Mouse (Mus musculus): ENCODE measurements around the gene Gap43. TPM values are rescaled to one million over a fixed set of nuclear protein-coding genes. Genes with fewer than 3 reads are reported as not detected.
A peak's percentile ranks its signal among the peaks of the same experiment; 100 is the strongest.

Gene Gap43
- polyA plus RNA-seq, 1 experiment from 2014 or later = 14.8 TPM

DNA sequence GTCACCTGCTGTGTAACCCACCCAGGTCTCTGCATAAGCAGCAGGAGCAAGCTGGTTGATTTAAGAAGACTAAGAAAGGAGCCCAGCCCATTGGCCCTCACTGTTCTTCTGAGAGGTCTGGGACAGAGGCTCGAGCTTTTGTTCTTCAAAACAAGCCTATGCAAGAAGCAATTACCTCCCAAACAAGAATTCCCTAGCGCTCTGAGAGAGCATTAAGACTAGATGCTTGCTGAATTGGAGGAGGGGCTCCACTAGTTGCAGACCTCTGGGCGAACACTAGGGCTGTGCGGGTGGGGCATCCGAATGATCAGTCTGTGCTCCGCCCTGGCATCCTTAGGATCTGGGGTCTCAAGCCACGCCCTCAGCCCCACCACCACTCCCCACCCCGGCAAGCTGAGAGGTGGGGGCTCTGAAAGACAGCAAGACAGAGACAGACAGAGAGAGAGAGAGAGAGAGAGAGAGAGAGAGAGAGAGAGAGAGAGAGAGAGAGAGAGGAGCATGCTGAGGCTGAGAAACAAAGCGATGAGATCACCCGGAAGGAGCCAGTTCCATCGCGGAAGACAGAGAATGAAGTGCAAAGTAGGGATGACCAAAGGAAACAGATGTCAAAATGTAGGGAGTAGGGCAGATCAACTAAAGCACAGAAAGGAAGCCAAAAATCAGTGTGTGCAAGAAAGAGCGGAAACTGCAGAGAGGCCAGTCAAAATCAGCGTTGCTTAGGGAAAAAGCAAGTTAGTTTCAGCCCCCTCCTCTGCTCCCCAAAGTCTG, 34.3 kb downstream of the Gap43 start:
- peak; percentile 81 for DNase-seq
- H3K9ac ChIP-seq = peak overlapping the region; percentile 42
- H3K4me3 ChIP-seq (ENCODE audit: low read depth, low read length) = peak overlapping the region; percentile 31
- H3K27ac ChIP-seq (ENCODE audit: low read depth) = peak overlapping the region; percentile 43
- H3K27me3 ChIP-seq (ENCODE audit: insufficient read depth, low read length) = no peaks in the 10 kb centered on the region
- H3K9me3 ChIP-seq (ENCODE audit: low read depth, low read length) = no peaks in the 10 kb centered on the region
- H3K36me3 ChIP-seq (ENCODE audit: insufficient read depth) = no peaks in the 10 kb centered on the region
- WGBS = 4% methylated on average over 14 of the region's 14 CpGs
- H3K4me2 ChIP-seq = peak overlapping the region; percentile 56
- 0 out of 2 replicates have a peak, but pooled peaks have one; percentile 37 for TF ChIP-seq CTCF (IDR thresholded peaks at IDR 0.05; ENCODE audit: low read depth)
- H3K4me1 ChIP-seq (ENCODE audit: insufficient read depth) = no peaks in the 10 kb centered on the region
- peak; percentile 96 for ATAC-seq (ENCODE audit: insufficient read depth)

DNA sequence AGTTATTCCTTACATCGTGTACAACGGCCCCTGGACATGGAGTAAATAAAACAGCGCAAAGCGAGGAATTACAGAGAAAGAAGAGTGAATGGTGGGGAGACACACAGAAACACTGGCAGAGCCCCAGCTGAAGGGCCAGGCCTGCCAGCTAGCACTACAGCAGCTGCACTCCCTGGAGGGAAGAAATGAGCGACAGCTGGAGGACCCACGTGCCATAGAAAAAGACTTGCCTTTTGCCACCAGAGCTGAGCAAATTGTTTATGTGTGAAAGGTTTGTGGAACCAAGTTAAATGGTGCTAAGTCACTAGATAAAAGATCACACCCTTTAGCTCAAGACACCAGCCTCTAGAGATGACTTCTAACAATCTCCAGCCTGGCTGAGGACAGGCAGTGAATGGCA, 37.0 kb downstream of the Gap43 start:
- ATAC-seq (ENCODE audit: insufficient read depth) (no peak), DNase-seq (peak; percentile 42)
- Histone ChIP-seq H3K4me2 (no peak overlapping the region), H3K4me1 (ENCODE audit: insufficient read depth) (no peaks in the 10 kb centered on the region), H3K27ac (ENCODE audit: low read depth) (no peak overlapping the region), H3K36me3 (ENCODE audit: insufficient read depth) (no peaks in the 10 kb centered on the region), H3K9me3 (ENCODE audit: low read depth, low read length) (no peaks in the 10 kb centered on the region), H3K4me3 (ENCODE audit: low read depth, low read length) (no peak overlapping the region), H3K27me3 (ENCODE audit: insufficient read depth, low read length) (no peaks in the 10 kb centered on the region), H3K9ac (no peak overlapping the region)
- 61% methylated on average over 6 of the region's 6 CpGs for WGBS
- no peak for TF ChIP-seq CTCF (IDR thresholded peaks at IDR 0.05; ENCODE audit: low read depth)

DNA sequence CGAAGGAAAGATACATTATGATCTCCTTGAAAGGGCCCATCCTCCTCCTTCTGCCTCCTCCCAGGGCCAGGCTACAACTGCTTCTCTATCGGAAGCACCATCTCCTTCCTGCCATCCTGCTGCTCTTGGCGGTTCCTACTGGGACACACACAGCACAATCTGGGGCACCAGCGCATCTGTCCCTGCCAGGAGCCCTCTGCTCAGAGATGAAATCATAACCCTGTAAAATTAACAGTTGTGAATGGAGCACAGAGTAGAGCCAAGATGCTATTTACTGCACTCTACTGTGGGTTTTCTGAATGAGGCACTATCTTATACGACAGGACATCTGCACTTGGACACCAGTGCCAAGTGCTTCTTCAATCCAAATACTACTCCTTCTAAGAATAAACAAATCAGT, 46.0 kb downstream of the Gap43 start:
- Histone ChIP-seq H3K4me1 (ENCODE audit: insufficient read depth) (no peaks in the 10 kb centered on the region), H3K4me2 (no peak overlapping the region), H3K9ac (no peak overlapping the region), H3K27me3 (ENCODE audit: insufficient read depth, low read length) (no peaks in the 10 kb centered on the region), H3K9me3 (ENCODE audit: low read depth, low read length) (no peaks in the 10 kb centered on the region), H3K36me3 (ENCODE audit: insufficient read depth) (no peaks in the 10 kb centered on the region), H3K27ac (ENCODE audit: low read depth) (no peak overlapping the region), H3K4me3 (ENCODE audit: low read depth, low read length) (no peak overlapping the region)
- WGBS = 73% methylated on average over 5 of the region's 5 CpGs
- ATAC-seq (ENCODE audit: insufficient read depth) (no peak), DNase-seq (peak; percentile 23)
- no peak for TF ChIP-seq CTCF (IDR thresholded peaks at IDR 0.05; ENCODE audit: low read depth)

DNA sequence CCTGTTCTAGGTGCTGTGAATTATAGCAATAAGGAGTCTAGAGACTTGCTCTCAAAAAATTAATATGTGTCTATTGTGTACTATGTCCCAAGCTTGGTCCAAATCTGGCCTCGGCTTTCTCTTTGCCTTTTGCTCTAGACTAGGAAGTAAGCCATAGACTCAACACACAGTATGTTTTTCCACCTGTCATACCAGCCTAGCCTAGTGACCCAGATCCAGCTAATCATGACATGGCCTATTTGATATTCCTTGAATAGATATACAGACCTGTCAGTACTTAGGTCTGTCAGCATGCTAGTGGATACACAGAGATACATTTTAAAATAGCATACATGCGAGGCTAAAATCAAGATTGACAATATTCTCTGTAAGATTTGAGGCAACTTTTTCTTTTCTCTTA, 46.4 kb downstream of the Gap43 start:
- ATAC-seq (ENCODE audit: insufficient read depth) (no peak), DNase-seq (no peak)
- Histone ChIP-seq H3K4me1 (ENCODE audit: insufficient read depth) (no peaks in the 10 kb centered on the region), H3K4me2 (no peak overlapping the region), H3K9me3 (ENCODE audit: low read depth, low read length) (no peaks in the 10 kb centered on the region), H3K4me3 (ENCODE audit: low read depth, low read length) (no peak overlapping the region), H3K27ac (ENCODE audit: low read depth) (no peak overlapping the region), H3K36me3 (ENCODE audit: insufficient read depth) (no peaks in the 10 kb centered on the region), H3K9ac (no peak overlapping the region), H3K27me3 (ENCODE audit: insufficient read depth, low read length) (no peaks in the 10 kb centered on the region)
- TF ChIP-seq CTCF (IDR thresholded peaks at IDR 0.05; ENCODE audit: low read depth) = no peak
- WGBS = 87% methylated on average over 2 of the region's 2 CpGs

DNA sequence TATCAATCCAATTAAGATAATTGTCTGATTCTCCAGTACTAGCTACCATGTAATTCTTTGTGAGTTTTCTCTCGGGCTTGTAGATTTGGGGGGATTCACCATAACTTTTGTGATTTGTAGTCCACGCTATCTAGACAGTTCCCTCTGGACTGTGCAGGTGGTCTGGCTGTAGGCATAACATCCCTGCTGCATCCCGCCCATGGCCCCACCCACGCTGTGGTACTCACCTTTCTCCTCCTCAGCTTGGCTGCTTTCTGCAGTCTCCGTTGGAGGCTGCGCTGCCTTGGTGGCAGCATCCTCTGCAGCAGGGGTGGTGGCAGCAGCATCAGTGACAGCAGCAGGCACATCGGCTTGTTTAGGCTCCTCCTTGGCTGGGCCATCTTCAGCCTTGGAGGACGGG, 48.9 kb downstream of the Gap43 start:
- no peak for TF ChIP-seq CTCF (IDR thresholded peaks at IDR 0.05; ENCODE audit: low read depth)
- Histone ChIP-seq H3K27ac (ENCODE audit: low read depth) (no peak overlapping the region), H3K4me3 (ENCODE audit: low read depth, low read length) (no peak overlapping the region), H3K9ac (no peak overlapping the region), H3K9me3 (ENCODE audit: low read depth, low read length) (no peaks in the 10 kb centered on the region), H3K36me3 (ENCODE audit: insufficient read depth) (no peaks in the 10 kb centered on the region), H3K4me2 (no peak overlapping the region), H3K27me3 (ENCODE audit: insufficient read depth, low read length) (no peaks in the 10 kb centered on the region), H3K4me1 (ENCODE audit: insufficient read depth) (no peaks in the 10 kb centered on the region)
- 69% methylated on average over 8 of the region's 8 CpGs for WGBS
- ATAC-seq (ENCODE audit: insufficient read depth) (no peak), DNase-seq (no peak)

DNA sequence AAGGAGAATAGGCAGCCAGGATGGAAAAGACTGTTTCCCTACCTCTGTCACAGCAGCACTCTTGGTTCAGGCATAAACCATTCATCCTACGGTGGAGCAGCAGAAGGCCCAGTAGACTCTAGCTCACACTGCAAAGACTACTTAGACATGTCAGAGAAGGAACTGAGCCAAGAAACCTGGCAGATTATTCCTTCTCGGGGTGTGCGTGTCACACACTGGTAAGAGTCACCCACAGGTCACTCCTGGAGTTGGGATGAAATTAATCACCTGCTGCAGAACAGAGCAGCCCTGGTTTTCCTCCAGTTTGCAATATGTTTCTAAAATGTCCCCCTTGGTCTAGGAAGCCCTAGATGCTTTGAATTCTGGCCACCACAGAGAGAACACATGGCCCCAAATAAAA, 56.4 kb downstream of the Gap43 start:
- no peak overlapping the region for H3K27ac ChIP-seq (ENCODE audit: low read depth)
- no peak overlapping the region for H3K4me2 ChIP-seq
- ATAC-seq (ENCODE audit: insufficient read depth) = no peak
- DNase-seq = no peak
- TF ChIP-seq CTCF (IDR thresholded peaks at IDR 0.05; ENCODE audit: low read depth) = no peak
- no peaks in the 10 kb centered on the region for H3K4me1 ChIP-seq (ENCODE audit: insufficient read depth)
- no peaks in the 10 kb centered on the region for H3K9me3 ChIP-seq (ENCODE audit: low read depth, low read length)
- H3K4me3 ChIP-seq (ENCODE audit: low read depth, low read length) = no peak overlapping the region
- no peaks in the 10 kb centered on the region for H3K27me3 ChIP-seq (ENCODE audit: insufficient read depth, low read length)
- no peak overlapping the region for H3K9ac ChIP-seq
- 63% methylated on average over 3 of the region's 3 CpGs for WGBS
- no peaks in the 10 kb centered on the region for H3K36me3 ChIP-seq (ENCODE audit: insufficient read depth)

DNA sequence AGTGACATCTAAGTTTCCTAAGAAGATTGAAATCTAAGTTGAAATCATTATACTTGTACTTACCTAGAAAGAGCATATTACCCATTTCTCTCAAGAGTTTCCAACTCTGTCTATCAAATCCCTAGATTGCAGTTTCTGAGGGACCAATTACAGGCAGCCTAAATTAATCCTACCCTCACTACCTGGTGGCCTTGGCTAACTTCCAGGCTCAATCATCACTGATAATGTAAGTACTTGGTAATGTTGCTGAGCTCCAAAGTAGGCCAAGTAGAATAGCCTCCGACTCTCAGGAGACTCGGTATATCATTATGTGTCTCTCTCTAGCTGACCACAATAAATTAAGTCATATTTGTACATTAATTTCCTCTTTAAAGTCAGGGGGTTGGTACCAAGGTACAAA, 62.7 kb downstream of the Gap43 start:
- H3K4me3 ChIP-seq (ENCODE audit: low read depth, low read length) = no peak overlapping the region
- H3K9ac ChIP-seq = no peak overlapping the region
- no peak for TF ChIP-seq CTCF (IDR thresholded peaks at IDR 0.05; ENCODE audit: low read depth)
- ATAC-seq (ENCODE audit: insufficient read depth) (no peak), DNase-seq (no peak)
- no peak overlapping the region for H3K4me2 ChIP-seq
- no peak overlapping the region for H3K27ac ChIP-seq (ENCODE audit: low read depth)
- 87% methylated on average over 2 of the region's 2 CpGs for WGBS
- no peaks in the 10 kb centered on the region for H3K9me3 ChIP-seq (ENCODE audit: low read depth, low read length)
- no peaks in the 10 kb centered on the region for H3K27me3 ChIP-seq (ENCODE audit: insufficient read depth, low read length)
- no peaks in the 10 kb centered on the region for H3K4me1 ChIP-seq (ENCODE audit: insufficient read depth)
- H3K36me3 ChIP-seq (ENCODE audit: insufficient read depth) = no peaks in the 10 kb centered on the region
